Mouse (Mus musculus) olfactory bulb, adult 2 months (tissue): ENCODE results near the gene Myzap. TPM values are rescaled to one million over a fixed set of nuclear protein-coding genes. Genes with fewer than 3 reads are reported as not detected.

Experiments
- H3K27ac ChIP-seq: fragments of 200-500 bp; 2 replicates; pipeline ENCODE4 v1.5.1; 2012; ENCODE audit warnings: low read depth, low read length; ENCODE audit not compliant: insufficient read depth
- H3K4me1 ChIP-seq: fragments of 200-500 bp; 2 replicates; pipeline ENCODE4 v1.6.1; 2012; ENCODE audit warnings: low read length; ENCODE audit not compliant: control insufficient read depth, insufficient read depth
- H3K4me3 ChIP-seq: fragments of 200-500 bp; 2 replicates; pipeline ENCODE4 v1.5.1; 2012; ENCODE audit warnings: mild to moderate bottlenecking, low read depth, low read length, moderate library complexity; ENCODE audit not compliant: insufficient read depth
- CTCF ChIP-seq: fragments of 200-500 bp; IDR thresholded peaks from 2 replicates; pipeline ENCODE4 v1.5.1; 2012; ENCODE audit warnings: low read depth, mild to moderate bottlenecking, low read length, moderate library complexity; ENCODE audit not compliant: insufficient read depth
- POLR2A ChIP-seq: fragments of 200-500 bp; IDR thresholded peaks from 2 replicates; pipeline ENCODE4 v1.6.1; 2012; ENCODE audit warnings: mild to moderate bottlenecking, low read depth, low read length, moderate library complexity; ENCODE audit not compliant: insufficient read depth
- WGBS: fragments of 180-500 bp; shearing (Covaris S2); methylation state at CpG from one replicate; pipeline ENCODE4 v1.1.7; 2018; 5-methylcytosine and 5-hydroxymethylcytosine counted together
- polyA plus RNA-seq: library from polyadenylated mRNA; stranded (reverse); fragments of >200 nt; gene quantifications from 2 replicates; pipeline ENCODE4 v1.2.4, GENCODE M21; 2012; ENCODE audit warnings: low replicate concordance; ENCODE audit not compliant: missing spikeins, insufficient read depth, insufficient read length

Gene Myzap
- polyA plus RNA-seq, 1 experiment = not detected

GRCm38 (mm10) chr9:71588930-71589592 lies 3.1 kb downstream of the Myzap start:
- no peak overlapping the region for H3K27ac ChIP-seq
- WGBS = 79% methylated on average over 2 of the region's 2 CpGs
- H3K4me3 ChIP-seq = no peak overlapping the region
- TF ChIP-seq POLR2A (no peak), CTCF (no peak)
- 0 out of 2 replicates have a peak, but pooled peaks cover 9% of the 10 kb centered on the region for H3K4me1 ChIP-seq

- WGBS = 61% methylated on average over 3 of the region's 3 CpGs
- Histone ChIP-seq H3K4me3 (no peak overlapping the region), H3K27ac (no peak overlapping the region), H3K4me1 (0 out of 2 replicates have a peak, but pooled peaks cover 2% of the 10 kb centered on the region)
- TF ChIP-seq CTCF = no peak
- no peak for TF ChIP-seq POLR2A
Observed at GRCm38 (mm10) chr9:71586408-71586807, 5.8 kb downstream of the Myzap start.

- TF ChIP-seq CTCF = no peak
- TF ChIP-seq POLR2A = no peak
- Histone ChIP-seq H3K4me1 (peaks cover 2% of the 10 kb centered on the region; the same call in 1 of the 2 replicates), H3K27ac (no peak overlapping the region), H3K4me3 (no peak overlapping the region)
- 79% methylated on average over 1 of the region's 1 CpGs for WGBS
Observed at GRCm38 (mm10) chr9:71582771-71583170, 9.4 kb downstream of the Myzap start.

GRCm38 (mm10) chr9:71578896-71579564 lies 13.1 kb downstream of the Myzap start:
- Histone ChIP-seq H3K4me1 (peaks cover 2% of the 10 kb centered on the region; the same call in 1 of the 2 replicates), H3K27ac (no peak overlapping the region), H3K4me3 (no peak overlapping the region)
- WGBS = 51% methylated on average over 7 of the region's 7 CpGs
- TF ChIP-seq CTCF (no peak), POLR2A (no peak)

- Histone ChIP-seq H3K4me3 (no peak overlapping the region), H3K27ac (no peak overlapping the region), H3K4me1 (peaks cover 6% of the 10 kb centered on the region; the same call in 1 of the 2 replicates)
- no peak for TF ChIP-seq CTCF
- no peak for TF ChIP-seq POLR2A
- 88% methylated on average over 3 of the region's 3 CpGs for WGBS
Observed at GRCm38 (mm10) chr9:71574440-71574839, 17.7 kb downstream of the Myzap start.

- H3K4me3 ChIP-seq = no peak overlapping the region
- peaks cover 3% of the 10 kb centered on the region; the same call in 1 of the 2 replicates for H3K4me1 ChIP-seq
- 90% methylated on average over 6 of the region's 6 CpGs for WGBS
- no peak overlapping the region for H3K27ac ChIP-seq
- TF ChIP-seq CTCF = no peak
- TF ChIP-seq POLR2A = no peak
Observed at GRCm38 (mm10) chr9:71573771-71574340, 18.3 kb downstream of the Myzap start.

GRCm38 (mm10) chr9:71571150-71571633 lies 21.0 kb downstream of the Myzap start:
- TF ChIP-seq POLR2A = no peak
- no peak for TF ChIP-seq CTCF
- Histone ChIP-seq H3K4me1 (peaks cover 3% of the 10 kb centered on the region; the same call in 1 of the 2 replicates), H3K27ac (peak overlapping the region; percentile 23; the same call in 1 of the 2 replicates), H3K4me3 (no peak overlapping the region)
- WGBS = 70% methylated on average over 7 of the region's 7 CpGs

GRCm38 (mm10) chr9:71570170-71570569 lies 22.0 kb downstream of the Myzap start:
- Histone ChIP-seq H3K4me3 (no peak overlapping the region), H3K4me1 (peaks cover 3% of the 10 kb centered on the region; the same call in 1 of the 2 replicates), H3K27ac (no peak overlapping the region)
- 61% methylated on average over 7 of the region's 7 CpGs for WGBS
- no peak for TF ChIP-seq POLR2A
- TF ChIP-seq CTCF = no peak
